ENCODE assay signal across 12 mouse cellular contexts in genomic region chr5:5260966-5261724, GRCm38 (mm10).
DNase-seq lines count a peak whose midpoint lies in the region; ATAC-seq lines count a peak whose summit lies in the region.
"Had no signal": no experiment of that assay in that cellular context is flagged by ENCODE, and none has a peak within 500 bp of the region (broad histone marks: within the 10 kb centered on the region; RNA-seq: fewer than 3 reads in every experiment).

No protein-coding gene starts in this region.

- peak overlapping the region; percentile 2; the same call in 1 of the 2 replicates for H3K4me2 ChIP-seq in hindbrain, embryonic 15.5 days
- no peak overlapping the region for H3K4me2 ChIP-seq in hindbrain, embryonic 11.5 days (replicated peaks; ENCODE audit: low read depth, low read length)
- H3K4me2 ChIP-seq in midbrain, embryonic 12.5 days (replicated peaks): no peak overlapping the region
- H3K4me2 ChIP-seq: lung, embryonic 14.5 days; neural tube, embryonic 12.5 days had no signal

- H3K36me3 ChIP-seq in hindbrain, embryonic 15.5 days: no peaks in the 10 kb centered on the region
- H3K36me3 ChIP-seq in hindbrain, embryonic 11.5 days (ENCODE audit: control insufficient read depth, insufficient read depth, low read length): no peaks in the 10 kb centered on the region
- H3K36me3 ChIP-seq in midbrain, embryonic 12.5 days: no peaks in the 10 kb centered on the region
- H3K36me3 ChIP-seq in midbrain, embryonic 10.5 days: no peaks in the 10 kb centered on the region
- H3K36me3 ChIP-seq in embryonic facial prominence, embryonic 10.5 days (replicated peaks): no peaks in the 10 kb centered on the region
- H3K36me3 ChIP-seq: neural tube, embryonic 12.5 days had no signal

- no peak for DNase-seq in hindbrain, embryonic 11.5 days (ENCODE audit: low spot score)
- DNase-seq in midbrain, embryonic 10.5 days (ENCODE audit: low spot score): no peak
- DNase-seq in heart, postnatal 4 days: peak; percentile 12
- no peak for DNase-seq in embryonic facial prominence, embryonic 10.5 days (ENCODE audit: low spot score)
- DNase-seq in frontal cortex, adult 2 months (ENCODE audit: extremely low spot score in 1 of 2, low spot score in 1 of 2): no peak
- DNase-seq: cerebellum, adult 11 months; gastrocnemius, postnatal 10 days; lung, embryonic 14.5 days; thymus, adult 18-20 months had no signal

- H3K27ac ChIP-seq in hindbrain, embryonic 15.5 days (replicated peaks): no peak overlapping the region
- H3K27ac ChIP-seq in hindbrain, embryonic 11.5 days (ENCODE audit: low read depth, low read length): no peak overlapping the region
- H3K27ac ChIP-seq in midbrain, embryonic 12.5 days (replicated peaks): peak overlapping the region; percentile 30; the same call in 1 of the 2 replicates
- no peak overlapping the region for H3K27ac ChIP-seq in midbrain, embryonic 10.5 days (replicated peaks)
- H3K27ac ChIP-seq in embryonic facial prominence, embryonic 10.5 days (replicated peaks): no peak overlapping the region
- H3K27ac ChIP-seq: neural tube, embryonic 12.5 days had no signal

- H3K4me3 ChIP-seq in hindbrain, embryonic 15.5 days: no peak overlapping the region
- H3K4me3 ChIP-seq in hindbrain, embryonic 11.5 days (ENCODE audit: low read depth, low read length): no peak overlapping the region
- no peak overlapping the region for H3K4me3 ChIP-seq in midbrain, embryonic 12.5 days
- H3K4me3 ChIP-seq in midbrain, embryonic 10.5 days: no peak overlapping the region
- H3K4me3 ChIP-seq in embryonic facial prominence, embryonic 10.5 days: no peak overlapping the region
- H3K4me3 ChIP-seq: neural tube, embryonic 12.5 days had no signal

- no peak overlapping the region for H3K9ac ChIP-seq in hindbrain, embryonic 15.5 days
- H3K9ac ChIP-seq in hindbrain, embryonic 11.5 days (ENCODE audit: low read depth, low read length): no peak overlapping the region
- H3K9ac ChIP-seq in midbrain, embryonic 12.5 days (replicated peaks): no peak overlapping the region
- H3K9ac ChIP-seq: lung, embryonic 14.5 days; neural tube, embryonic 12.5 days had no signal

- no peaks in the 10 kb centered on the region for H3K9me3 ChIP-seq in hindbrain, embryonic 15.5 days
- H3K9me3 ChIP-seq in hindbrain, embryonic 11.5 days (ENCODE audit: control insufficient read depth, low read length): no peaks in the 10 kb centered on the region
- H3K9me3 ChIP-seq in midbrain, embryonic 12.5 days: no peaks in the 10 kb centered on the region
- no peaks in the 10 kb centered on the region for H3K9me3 ChIP-seq in midbrain, embryonic 10.5 days (replicated peaks)
- H3K9me3 ChIP-seq in embryonic facial prominence, embryonic 10.5 days: no peaks in the 10 kb centered on the region
- H3K9me3 ChIP-seq: neural tube, embryonic 12.5 days had no signal

- H3K4me1 ChIP-seq in hindbrain, embryonic 15.5 days (replicated peaks): peaks cover 27% of the 10 kb centered on the region
- H3K4me1 ChIP-seq in hindbrain, embryonic 11.5 days (replicated peaks; ENCODE audit: control insufficient read depth, insufficient read depth, low read length): no peaks in the 10 kb centered on the region; the same call in 1 of the 2 replicates
- H3K4me1 ChIP-seq in midbrain, embryonic 12.5 days: peaks cover 24% of the 10 kb centered on the region
- peaks cover 42% of the 10 kb centered on the region for H3K4me1 ChIP-seq in midbrain, embryonic 10.5 days
- H3K4me1 ChIP-seq in embryonic facial prominence, embryonic 10.5 days: peaks cover 32% of the 10 kb centered on the region

- WGBS in hindbrain, embryonic 15.5 days: 59% methylated on average over 14 of the region's 14 CpGs
- WGBS in hindbrain, embryonic 11.5 days: 62% methylated on average over 14 of the region's 14 CpGs
- WGBS in midbrain, embryonic 12.5 days: 58% methylated on average over 14 of the region's 14 CpGs
- 67% methylated on average over 14 of the region's 14 CpGs for WGBS in midbrain, embryonic 10.5 days
- 65% methylated on average over 14 of the region's 14 CpGs for WGBS in embryonic facial prominence, embryonic 10.5 days

- no peaks in the 10 kb centered on the region for H3K27me3 ChIP-seq in hindbrain, embryonic 15.5 days
- no peaks in the 10 kb centered on the region for H3K27me3 ChIP-seq in hindbrain, embryonic 11.5 days (ENCODE audit: control insufficient read depth, insufficient read depth, low read length)
- no peaks in the 10 kb centered on the region for H3K27me3 ChIP-seq in midbrain, embryonic 12.5 days
- H3K27me3 ChIP-seq in midbrain, embryonic 10.5 days (ENCODE audit: low read depth, poor library complexity, severe bottlenecking): no peaks in the 10 kb centered on the region
- no peaks in the 10 kb centered on the region for H3K27me3 ChIP-seq in embryonic facial prominence, embryonic 10.5 days (replicated peaks; ENCODE audit: low read depth, poor library complexity, severe bottlenecking)
- H3K27me3 ChIP-seq: neural tube, embryonic 12.5 days had no signal

- ATAC-seq in hindbrain, embryonic 15.5 days (ENCODE audit: low FRiP score, low read depth): no peak
- ATAC-seq in hindbrain, embryonic 11.5 days (ENCODE audit: low FRiP score): no peak
- ATAC-seq in midbrain, embryonic 12.5 days (ENCODE audit: low FRiP score, low read depth): no peak
